Mouse (Mus musculus) brown adipose tissue, adult 24 weeks (tissue): ENCODE results near the gene Fes. TPM values are rescaled to one million over a fixed set of nuclear protein-coding genes. Genes with fewer than 3 reads are reported as not detected.

Experiments used
- H3K27ac ChIP-seq: fragments of 200-500 bp; replicated peaks from 2 replicates; pipeline ENCODE4 v1.5.1; 2012; ENCODE audit warnings: low read depth, mild to moderate bottlenecking, low read length
- H3K4me1 ChIP-seq: fragments of 200-500 bp; 2 replicates; pipeline ENCODE4 v1.6.1; 2012; ENCODE audit warnings: low read length, mixed read lengths; ENCODE audit not compliant: control insufficient read depth, insufficient read depth, insufficient read length
- H3K4me3 ChIP-seq: fragments of 200-500 bp; 2 replicates; pipeline ENCODE4 v1.5.1; 2012; ENCODE audit warnings: low read depth, mild to moderate bottlenecking, low read length, moderate library complexity; ENCODE audit not compliant: insufficient read depth
- polyA plus RNA-seq: library from polyadenylated mRNA; stranded (reverse); fragments of >200 nt; gene quantifications from 2 replicates; pipeline ENCODE4 v1.2.4, GENCODE M21; 2012; ENCODE audit not compliant: missing spikeins, insufficient read depth, insufficient read length

Gene Fes
- polyA plus RNA-seq, 1 experiment, result 5.6 TPM

GRCm38 (mm10) chr7:80374280-80374679, 13.5 kb downstream of the Fes start:
- no peak overlapping the region for H3K27ac ChIP-seq
- 0 out of 2 replicates have a peak, but pooled peaks cover 3% of the 10 kb centered on the region for H3K4me1 ChIP-seq
- H3K4me3 ChIP-seq, result no peak overlapping the region

- Histone ChIP-seq H3K4me3 (no peak overlapping the region), H3K4me1 (0 out of 2 replicates have a peak, but pooled peaks cover 3% of the 10 kb centered on the region), H3K27ac (no peak overlapping the region)
Observed at GRCm38 (mm10) chr7:80373850-80374249, 13.9 kb downstream of the Fes start.

- Histone ChIP-seq H3K27ac (no peak overlapping the region), H3K4me3 (no peak overlapping the region), H3K4me1 (peaks cover 3% of the 10 kb centered on the region; the same call in 1 of the 2 replicates)
Observed at GRCm38 (mm10) chr7:80373352-80373751, 14.4 kb downstream of the Fes start.

GRCm38 (mm10) chr7:80372667-80373066, 15.1 kb downstream of the Fes start:
- H3K4me1 ChIP-seq, result peaks cover 3% of the 10 kb centered on the region; the same call in 1 of the 2 replicates
- no peak overlapping the region for H3K27ac ChIP-seq

GRCm38 (mm10) chr7:80372166-80372565, 15.6 kb downstream of the Fes start:
- Histone ChIP-seq H3K4me3 (no peak overlapping the region), H3K4me1 (peaks cover 3% of the 10 kb centered on the region; the same call in 1 of the 2 replicates), H3K27ac (no peak overlapping the region)

More at GRCm38 (mm10) chr7:80372667-80373066, 15.1 kb downstream of the Fes start:
- no peak overlapping the region for H3K4me3 ChIP-seq

- Histone ChIP-seq H3K27ac (peak within 1 kb of the TSS; percentile 54), H3K4me1 (peaks cover 3% of the 10 kb centered on the region; the same call in 1 of the 2 replicates), H3K4me3 (peak within 1 kb of the TSS; percentile 84)
Observed at GRCm38 (mm10) chr7:80371041-80371751, 16.6 kb downstream of the Fes start, which contains the start of gene Man2a2. Man2a2 (minus strand) TSS chr7:80371375.

- Histone ChIP-seq H3K27ac (peak overlapping the region; percentile 54), H3K4me3 (peak overlapping the region; percentile 84), H3K4me1 (peaks cover 3% of the 10 kb centered on the region; the same call in 1 of the 2 replicates)
Observed at GRCm38 (mm10) chr7:80370649-80371040, 17.1 kb downstream of the Fes start.

GRCm38 (mm10) chr7:80369967-80370431, 17.7 kb downstream of the Fes start:
- Histone ChIP-seq H3K4me1 (peaks cover 3% of the 10 kb centered on the region; the same call in 1 of the 2 replicates), H3K27ac (peak overlapping the region; percentile 54), H3K4me3 (peak overlapping the region; percentile 84)

GRCm38 (mm10) chr7:80369461-80369860, 18.3 kb downstream of the Fes start:
- 0 out of 2 replicates have a peak overlapping the region, but pooled peaks have one; percentile 8 for H3K27ac ChIP-seq
- peaks cover 3% of the 10 kb centered on the region; the same call in 1 of the 2 replicates for H3K4me1 ChIP-seq
- H3K4me3 ChIP-seq, result peak overlapping the region; percentile 84

- Histone ChIP-seq H3K4me3 (peak overlapping the region; percentile 84), H3K4me1 (peaks cover 3% of the 10 kb centered on the region; the same call in 1 of the 2 replicates), H3K27ac (peak overlapping the region; percentile 49; the same call in 1 of the 2 replicates)
Observed at GRCm38 (mm10) chr7:80368635-80369421, 18.9 kb downstream of the Fes start.

- Histone ChIP-seq H3K27ac (no peak overlapping the region), H3K4me1 (peaks cover 3% of the 10 kb centered on the region; the same call in 1 of the 2 replicates), H3K4me3 (no peak overlapping the region)
Observed at GRCm38 (mm10) chr7:80368009-80368408, 19.7 kb downstream of the Fes start.

- H3K4me1 ChIP-seq, result peaks cover 3% of the 10 kb centered on the region; the same call in 1 of the 2 replicates
- no peak overlapping the region for H3K27ac ChIP-seq
Observed at GRCm38 (mm10) chr7:80367232-80367631, 20.5 kb downstream of the Fes start.

GRCm38 (mm10) chr7:80365759-80366158, 22.0 kb downstream of the Fes start:
- Histone ChIP-seq H3K4me1 (peaks cover 3% of the 10 kb centered on the region; the same call in 1 of the 2 replicates), H3K27ac (no peak overlapping the region), H3K4me3 (no peak overlapping the region)

More at GRCm38 (mm10) chr7:80367232-80367631, 20.5 kb downstream of the Fes start:
- H3K4me3 ChIP-seq, result no peak overlapping the region

- Histone ChIP-seq H3K4me1 (0 out of 2 replicates have a peak, but pooled peaks cover 2% of the 10 kb centered on the region), H3K4me3 (no peak overlapping the region), H3K27ac (no peak overlapping the region)
Observed at GRCm38 (mm10) chr7:80360435-80360834, 27.3 kb downstream of the Fes start.

- H3K4me3 ChIP-seq, result no peak overlapping the region
- H3K4me1 ChIP-seq, result 0 out of 2 replicates have a peak, but pooled peaks cover 2% of the 10 kb centered on the region
- peak overlapping the region; percentile 92 for H3K27ac ChIP-seq
Observed at GRCm38 (mm10) chr7:80358039-80358438, 29.7 kb downstream of the Fes start.
